Mouse (Mus musculus): ENCODE results near the gene Fgf16. TPM values are rescaled to one million over a fixed set of nuclear protein-coding genes. Genes with fewer than 3 reads are reported as not detected.
A peak's percentile ranks its signal among the peaks of the same experiment; 100 is the strongest.

Gene Fgf16
- 0.15 and 0.19 TPM in 2 replicates for polyA plus RNA-seq (2012; rRNA removed)

DNA sequence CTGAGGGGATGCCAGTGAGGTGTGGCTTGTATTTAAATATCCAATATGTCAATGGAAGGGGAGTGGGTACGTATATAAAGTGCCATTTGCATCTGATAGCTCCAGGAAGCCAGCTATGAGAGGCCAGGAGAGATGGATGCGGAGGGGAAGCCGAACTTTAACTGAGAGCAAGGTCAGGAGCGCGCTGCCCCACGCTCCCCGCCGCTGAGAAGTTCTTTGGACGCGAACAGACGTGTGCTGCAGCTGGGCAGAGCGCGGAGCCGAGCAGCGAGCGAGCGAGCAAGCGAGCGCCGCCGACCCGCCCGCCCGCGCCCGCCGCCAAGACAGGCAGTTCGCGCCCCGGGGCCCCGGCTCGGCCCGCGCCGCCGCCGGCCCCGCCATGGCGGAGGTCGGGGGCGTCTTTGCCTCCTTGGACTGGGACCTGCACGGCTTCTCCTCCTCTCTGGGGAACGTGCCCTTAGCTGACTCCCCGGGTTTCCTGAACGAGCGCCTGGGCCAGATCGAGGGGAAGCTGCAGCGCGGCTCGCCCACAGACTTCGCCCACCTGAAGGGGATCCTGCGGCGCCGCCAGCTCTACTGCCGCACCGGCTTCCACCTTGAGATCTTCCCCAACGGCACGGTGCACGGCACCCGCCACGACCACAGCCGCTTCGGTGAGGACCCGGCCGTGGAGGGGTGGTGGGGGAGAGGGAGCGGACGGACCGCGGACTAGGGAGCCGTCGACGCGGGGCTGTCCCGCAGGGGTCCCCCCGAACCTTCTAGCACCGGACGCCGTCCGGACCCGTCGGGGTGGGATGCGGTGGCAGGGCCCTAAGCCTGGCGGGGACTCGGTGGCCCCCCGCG lies at the start of gene Fgf16:
Gene Fgf16, plus strand, starts transcription at position 118 of the 843 bp plus-strand sequence.
- Histone ChIP-seq H3K4me3 (ENCODE audit: insufficient read depth, low read depth, low read length) (peak within 1 kb of the TSS; percentile 39; the same call in 1 of the 2 replicates), H3K27ac (ENCODE audit: insufficient read depth, low read depth, low read length) (no peak within 1 kb of the TSS), H3K4me1 (ENCODE audit: control insufficient read depth, insufficient read depth, low read length) (0 out of 2 replicates have a peak, but pooled peaks cover 4% of the 10 kb centered on the region), H3K27me3 (replicated peaks; ENCODE audit: control insufficient read depth, insufficient read depth, low read length) (peaks cover 3% of the 10 kb centered on the region; the same call in 1 of the 2 replicates), H3K36me3 (ENCODE audit: control insufficient read depth, insufficient read depth, low read length) (no peaks in the 10 kb centered on the region)
- TF ChIP-seq CTCF (conservative IDR thresholded peaks at IDR 0.05; ENCODE audit: insufficient read depth, insufficient read length, low read depth, low read length) (no peak), POLR2A (IDR thresholded peaks at IDR 0.05; ENCODE audit: low read depth, low read length) (no peak)
- no peak for DNase-seq
- WGBS, result under 1% methylated on average over 67 of the region's 86 CpGs

- TF ChIP-seq CTCF (conservative IDR thresholded peaks at IDR 0.05; ENCODE audit: insufficient read depth, insufficient read length, low read depth, low read length) (no peak), POLR2A (IDR thresholded peaks at IDR 0.05; ENCODE audit: low read depth, low read length) (no peak)
- Histone ChIP-seq H3K36me3 (ENCODE audit: control insufficient read depth, insufficient read depth, low read length) (no peaks in the 10 kb centered on the region), H3K27me3 (replicated peaks; ENCODE audit: control insufficient read depth, insufficient read depth, low read length) (no peaks in the 10 kb centered on the region), H3K4me3 (ENCODE audit: insufficient read depth, low read depth, low read length) (no peak overlapping the region), H3K27ac (ENCODE audit: insufficient read depth, low read depth, low read length) (no peak overlapping the region), H3K4me1 (ENCODE audit: control insufficient read depth, insufficient read depth, low read length) (no peaks in the 10 kb centered on the region)
- 64% methylated on average over 4 of the region's 4 CpGs for WGBS
- DNase-seq, result peak; percentile 4
Measured at GRCm38 (mm10) chrX:105714740-105715139, 49.3 kb upstream of the Fgf16 start.

DNA sequence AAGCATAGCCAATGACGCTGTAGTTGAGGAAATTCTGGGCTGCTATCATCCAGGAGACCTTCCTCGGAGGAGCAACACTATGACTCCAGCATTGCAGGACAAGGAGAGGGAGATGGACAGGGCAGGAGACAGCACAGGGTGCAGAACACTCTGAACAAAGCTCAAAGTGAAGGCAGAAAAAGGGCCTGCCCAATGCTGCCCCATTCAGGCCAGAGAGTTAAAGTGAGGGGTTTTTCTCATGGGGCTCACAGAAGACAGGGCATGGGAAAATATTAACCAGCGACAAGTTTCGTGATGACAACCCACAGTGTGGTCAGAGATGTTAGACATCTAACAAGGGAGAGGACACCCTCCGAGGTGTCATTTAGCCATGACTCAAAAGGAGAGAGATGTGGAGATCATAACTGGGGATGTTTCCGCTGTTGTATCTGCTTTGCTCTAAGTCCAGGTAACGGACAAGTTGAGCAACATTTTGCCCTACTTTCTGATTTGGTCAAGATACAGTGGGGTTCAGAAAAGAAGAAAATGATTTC lies 48.2 kb upstream of the Fgf16 start:
- H3K27ac ChIP-seq (ENCODE audit: insufficient read depth, low read depth, low read length), result no peak overlapping the region
- H3K36me3 ChIP-seq (ENCODE audit: control insufficient read depth, insufficient read depth, low read length), result no peaks in the 10 kb centered on the region
- no peaks in the 10 kb centered on the region for H3K27me3 ChIP-seq (replicated peaks; ENCODE audit: control insufficient read depth, insufficient read depth, low read length)
- 93% methylated on average over 7 of the region's 7 CpGs for WGBS
- no peak for DNase-seq
- TF ChIP-seq POLR2A (IDR thresholded peaks at IDR 0.05; ENCODE audit: low read depth, low read length), result no peak
- no peak for TF ChIP-seq CTCF (conservative IDR thresholded peaks at IDR 0.05; ENCODE audit: insufficient read depth, insufficient read length, low read depth, low read length)
- no peak overlapping the region for H3K4me3 ChIP-seq (ENCODE audit: insufficient read depth, low read depth, low read length)
- no peaks in the 10 kb centered on the region for H3K4me1 ChIP-seq (ENCODE audit: control insufficient read depth, insufficient read depth, low read length)

DNA sequence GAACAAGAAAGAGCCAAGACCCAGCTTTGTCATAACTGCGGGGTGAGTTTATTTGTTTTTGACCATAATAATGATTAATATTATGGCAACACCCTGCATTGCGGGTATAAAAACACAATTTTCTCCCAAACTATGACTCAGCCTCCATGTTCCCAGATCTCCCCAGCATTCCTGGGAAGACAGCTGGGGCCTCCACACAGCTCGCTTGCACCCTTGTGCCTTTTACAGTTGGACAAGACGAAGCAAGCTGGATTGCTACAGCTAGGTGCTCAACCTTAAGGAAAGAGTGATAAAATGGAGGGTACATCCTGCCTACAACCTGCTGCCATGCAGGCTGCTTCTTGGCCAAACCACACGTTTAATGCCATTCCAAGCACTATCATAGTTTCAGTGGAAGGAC lies 45.7 kb upstream of the Fgf16 start:
- Histone ChIP-seq H3K36me3 (ENCODE audit: control insufficient read depth, insufficient read depth, low read length) (no peaks in the 10 kb centered on the region), H3K4me1 (ENCODE audit: control insufficient read depth, insufficient read depth, low read length) (no peaks in the 10 kb centered on the region), H3K27me3 (replicated peaks; ENCODE audit: control insufficient read depth, insufficient read depth, low read length) (no peaks in the 10 kb centered on the region), H3K27ac (ENCODE audit: insufficient read depth, low read depth, low read length) (no peak overlapping the region), H3K4me3 (ENCODE audit: insufficient read depth, low read depth, low read length) (no peak overlapping the region)
- no peak for DNase-seq
- WGBS, result 87% methylated on average over 5 of the region's 5 CpGs
- TF ChIP-seq POLR2A (IDR thresholded peaks at IDR 0.05; ENCODE audit: low read depth, low read length), result no peak
- no peak for TF ChIP-seq CTCF (conservative IDR thresholded peaks at IDR 0.05; ENCODE audit: insufficient read depth, insufficient read length, low read depth, low read length)

DNA sequence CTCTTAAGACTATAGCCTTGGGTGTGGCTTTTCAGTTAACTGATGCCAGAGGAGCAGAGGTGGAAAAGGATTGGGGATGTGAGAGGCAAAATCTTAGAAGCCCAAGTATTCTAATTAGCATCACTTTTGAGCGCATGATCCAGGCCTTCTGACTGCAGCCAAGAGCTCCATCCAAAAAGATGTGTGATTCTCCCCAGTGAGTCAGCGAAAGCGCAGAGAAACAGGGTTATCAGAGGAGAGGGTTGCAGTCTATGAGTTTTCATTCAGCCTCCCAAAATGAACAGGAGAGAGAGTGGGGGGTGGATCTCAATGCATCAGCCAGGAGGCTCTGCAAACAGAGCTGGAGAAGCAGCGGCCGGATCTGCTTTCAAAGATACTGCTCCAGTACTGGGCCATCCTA lies 45.1 kb upstream of the Fgf16 start:
- DNase-seq, result no peak
- H3K36me3 ChIP-seq (ENCODE audit: control insufficient read depth, insufficient read depth, low read length), result no peaks in the 10 kb centered on the region
- 85% methylated on average over 5 of the region's 5 CpGs for WGBS
- no peak overlapping the region for H3K4me3 ChIP-seq (ENCODE audit: insufficient read depth, low read depth, low read length)
- no peak overlapping the region for H3K27ac ChIP-seq (ENCODE audit: insufficient read depth, low read depth, low read length)
- TF ChIP-seq POLR2A (IDR thresholded peaks at IDR 0.05; ENCODE audit: low read depth, low read length) (no peak), CTCF (conservative IDR thresholded peaks at IDR 0.05; ENCODE audit: insufficient read depth, insufficient read length, low read depth, low read length) (no peak)
- no peaks in the 10 kb centered on the region for H3K4me1 ChIP-seq (ENCODE audit: control insufficient read depth, insufficient read depth, low read length)
- H3K27me3 ChIP-seq (replicated peaks; ENCODE audit: control insufficient read depth, insufficient read depth, low read length), result no peaks in the 10 kb centered on the region

- H3K4me3 ChIP-seq (ENCODE audit: insufficient read depth, low read depth, low read length), result no peak overlapping the region
Measured at GRCm38 (mm10) chrX:105724174-105724573, 39.9 kb upstream of the Fgf16 start.

More at GRCm38 (mm10) chrX:105724174-105724573, 39.9 kb upstream of the Fgf16 start:
- Histone ChIP-seq H3K27ac (ENCODE audit: insufficient read depth, low read depth, low read length) (no peak overlapping the region), H3K27me3 (replicated peaks; ENCODE audit: control insufficient read depth, insufficient read depth, low read length) (no peaks in the 10 kb centered on the region), H3K4me1 (ENCODE audit: control insufficient read depth, insufficient read depth, low read length) (no peaks in the 10 kb centered on the region), H3K36me3 (ENCODE audit: control insufficient read depth, insufficient read depth, low read length) (no peaks in the 10 kb centered on the region)
- TF ChIP-seq CTCF (conservative IDR thresholded peaks at IDR 0.05; ENCODE audit: insufficient read depth, insufficient read length, low read depth, low read length), result no peak
- no peak for TF ChIP-seq POLR2A (IDR thresholded peaks at IDR 0.05; ENCODE audit: low read depth, low read length)
- 63% methylated on average over 7 of the region's 7 CpGs for WGBS
- DNase-seq, result no peak

All from kidney, adult 2 months (tissue).